Mouse (Mus musculus) kidney, adult 2 months (tissue): ENCODE data around the gene Prss36.

Source experiments
- CTCF ChIP-seq: fragments of 200-500 bp; conservative IDR thresholded peaks from 2 replicates; pipeline ENCODE4 v1.5.1; 2011; ENCODE audit warnings: low read depth, mild to moderate bottlenecking, control low read depth, low read length, moderate library complexity, mixed read lengths; ENCODE audit not compliant: insufficient read depth, insufficient read length
- POLR2A ChIP-seq: fragments of 200-500 bp; IDR thresholded peaks from one replicate; pipeline ENCODE4 v1.6.1; 2011; ENCODE audit warnings: low read depth, low read length, control low read depth

GRCm38 (mm10) chr7:127927726-127928125 lies 18.8 kb downstream of the Prss36 start:
- no peak for TF ChIP-seq CTCF
- TF ChIP-seq POLR2A, result peak; percentile 16
